Mouse (Mus musculus) retina, postnatal 1 day (tissue): ENCODE results near the gene Map3k1.

Experiments used
- DNase-seq: peaks from one replicate; pipeline ENCODE4 v3.0.0-alpha.2; 2012

Gene Map3k1

DNA sequence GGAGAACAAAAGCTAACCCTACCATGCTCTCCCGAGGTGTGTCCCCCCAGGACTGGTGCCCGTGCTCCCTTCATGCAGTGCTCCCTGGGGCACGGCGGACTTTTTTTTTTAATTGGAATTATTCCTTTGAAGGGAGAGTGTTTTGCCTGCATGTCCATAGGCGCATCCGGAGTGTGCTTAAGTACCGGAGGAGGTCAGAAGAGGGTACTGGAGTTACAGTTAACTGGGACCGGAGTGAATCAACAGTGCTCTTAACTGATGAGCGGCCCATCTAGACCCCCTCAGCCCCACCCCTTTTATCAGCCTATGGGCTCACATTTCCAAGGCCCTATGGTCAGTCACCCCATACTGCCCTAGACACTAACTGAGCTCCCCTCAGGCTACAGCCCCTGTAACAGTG, 19.9 kb downstream of the Map3k1 start:
- no peak for DNase-seq

DNA sequence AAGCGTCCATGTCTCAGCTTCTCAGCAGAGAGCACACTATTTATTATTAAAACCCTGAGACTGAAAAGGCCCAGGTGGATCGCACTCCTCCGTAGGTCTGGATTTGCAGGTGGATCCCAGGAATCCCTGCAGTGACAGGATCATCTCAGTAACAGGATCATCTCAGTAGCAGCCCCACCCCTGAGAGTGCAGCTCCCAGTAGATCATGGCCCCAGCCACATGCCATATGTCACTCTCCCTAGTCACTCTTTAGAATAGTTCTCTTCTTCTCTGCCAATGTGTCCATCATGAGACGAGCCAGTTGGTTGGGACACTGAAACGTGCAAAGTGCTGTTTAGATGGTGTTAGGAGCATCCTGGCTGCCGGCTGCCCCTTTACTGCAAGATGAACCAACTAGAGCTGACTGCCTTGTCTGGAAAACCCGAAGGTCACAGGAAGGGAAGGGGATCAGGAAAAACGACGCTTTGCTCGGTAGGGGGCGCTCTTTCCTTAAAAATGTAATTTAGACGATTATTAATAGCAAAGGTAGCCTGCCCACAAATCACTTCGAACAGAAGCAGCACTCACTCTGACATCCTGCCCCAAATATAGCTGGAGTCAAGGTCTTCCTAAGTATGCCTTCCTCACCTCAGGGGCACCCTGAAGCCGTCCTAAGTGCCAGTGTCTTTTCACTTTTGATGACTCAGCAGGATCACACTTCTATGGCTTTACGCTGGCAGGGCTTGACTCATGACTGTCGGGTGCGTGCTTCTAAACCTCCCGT, 20.8 kb downstream of the Map3k1 start:
- peak; percentile 88 for DNase-seq

DNA sequence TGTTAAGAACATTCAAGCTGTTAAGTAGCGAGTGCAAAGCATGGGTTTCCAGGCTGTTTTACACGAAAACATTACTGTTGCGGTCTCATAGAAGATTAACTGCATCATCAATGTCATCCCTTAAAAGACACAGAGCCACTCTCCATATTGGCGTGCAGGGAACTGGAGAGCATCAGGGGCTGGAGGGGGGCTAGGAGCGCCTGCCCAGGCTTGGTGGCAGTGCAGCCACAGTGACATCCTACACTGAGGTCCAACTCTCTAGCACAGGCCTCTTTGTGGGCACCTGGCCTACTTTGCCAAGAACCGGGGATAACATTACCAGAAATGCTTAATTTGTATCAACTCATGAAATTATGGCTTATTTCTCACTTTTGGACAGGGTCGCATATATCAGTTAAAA, 22.2 kb downstream of the Map3k1 start:
- DNase-seq = no peak

DNA sequence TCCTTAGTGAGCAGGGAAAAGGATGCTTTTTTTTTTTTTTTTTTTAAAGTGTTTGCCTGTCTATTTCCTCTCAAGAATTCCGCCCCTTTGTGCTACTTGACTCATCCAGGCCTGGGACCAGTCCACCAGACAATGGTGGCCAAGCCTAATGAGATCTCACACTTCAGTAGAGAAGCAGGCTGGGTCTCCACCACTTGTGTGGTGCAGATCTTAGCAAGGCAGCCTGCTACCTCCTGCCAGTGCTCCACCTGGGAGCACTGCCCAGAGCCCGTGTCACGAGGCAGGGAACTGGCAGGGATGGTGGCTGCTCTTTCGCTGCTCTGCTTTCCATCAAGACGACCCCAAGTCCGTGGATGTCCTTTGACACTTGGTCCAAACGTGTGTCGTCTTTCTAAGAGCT, 25.3 kb downstream of the Map3k1 start:
- DNase-seq = peak; percentile 67

DNA sequence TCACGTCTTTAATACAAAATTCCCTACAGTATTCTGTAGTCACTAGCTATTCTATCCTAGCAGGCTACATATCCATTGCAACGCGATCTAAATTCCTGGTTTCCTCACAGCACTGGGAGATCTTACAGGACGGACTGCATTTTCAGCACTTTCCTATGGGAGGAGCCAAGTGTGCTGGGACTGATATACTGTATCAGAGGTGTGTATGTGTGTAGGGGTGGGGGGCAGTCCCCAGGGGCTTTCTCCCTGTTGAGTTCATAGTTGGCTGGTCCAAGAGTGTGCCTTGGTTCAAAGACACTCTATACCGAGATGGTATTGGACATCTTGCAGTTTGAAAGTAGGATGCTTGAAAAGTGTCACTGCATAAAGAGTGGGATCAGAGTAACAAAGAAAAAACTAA, 29.3 kb downstream of the Map3k1 start:
- DNase-seq = no peak

DNA sequence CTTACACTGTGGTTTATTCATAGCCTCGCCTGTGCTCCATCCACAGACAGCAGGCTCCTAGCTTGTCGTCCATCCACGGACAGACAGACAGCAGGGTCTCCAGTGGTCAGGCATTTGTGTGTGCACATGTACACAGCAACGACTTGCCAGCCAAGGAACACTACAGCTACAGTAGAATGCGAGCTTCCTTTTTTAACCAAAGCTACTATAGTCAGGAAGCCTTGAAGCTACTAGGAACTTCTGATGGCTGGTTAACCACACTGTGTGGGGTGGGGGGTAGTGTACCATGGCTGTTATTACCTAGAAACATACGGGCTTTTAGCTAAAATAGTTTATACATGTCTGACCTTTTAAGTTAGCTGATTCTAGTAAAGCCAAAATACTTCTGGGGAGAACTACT, 30.2 kb downstream of the Map3k1 start:
- no peak for DNase-seq

DNA sequence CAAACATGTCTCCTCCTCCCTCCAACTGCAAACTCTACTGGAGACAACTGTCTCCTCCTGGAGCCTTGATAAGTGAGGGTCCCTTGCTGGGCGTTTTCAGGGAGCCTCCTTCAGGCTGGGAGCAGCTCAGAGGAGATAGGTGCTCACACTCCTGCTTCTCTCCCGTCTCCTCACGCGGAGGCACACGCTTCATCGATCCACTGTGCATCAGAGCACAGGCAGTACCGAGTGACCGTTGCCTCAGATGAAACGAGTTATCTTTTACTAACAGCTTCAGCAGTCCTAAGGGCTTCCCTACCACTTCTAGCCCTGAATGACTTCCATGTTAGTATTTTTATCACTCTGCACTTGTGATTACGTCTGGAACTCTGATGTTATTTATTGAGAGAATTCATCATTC, 30.9 kb downstream of the Map3k1 start:
- DNase-seq = no peak

DNA sequence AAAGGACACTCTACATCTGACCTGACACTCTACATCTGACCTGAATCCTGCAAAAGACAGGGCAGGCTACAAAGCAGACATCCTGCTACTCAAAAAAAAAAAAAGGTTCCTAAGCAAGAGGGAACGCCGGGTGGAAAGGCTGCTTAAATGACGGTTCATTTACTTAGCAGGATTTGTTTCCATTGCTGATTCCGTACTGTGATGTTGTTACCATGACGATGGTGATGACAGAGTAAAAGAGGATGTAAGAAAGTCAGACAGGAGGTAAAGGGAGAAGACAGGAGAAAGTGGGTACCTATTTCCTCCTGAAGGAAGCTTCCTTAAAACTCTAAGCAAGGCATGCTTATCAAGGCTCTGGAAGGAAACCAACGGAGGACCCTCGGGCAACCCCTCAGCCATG, 31.6 kb downstream of the Map3k1 start:
- no peak for DNase-seq

DNA sequence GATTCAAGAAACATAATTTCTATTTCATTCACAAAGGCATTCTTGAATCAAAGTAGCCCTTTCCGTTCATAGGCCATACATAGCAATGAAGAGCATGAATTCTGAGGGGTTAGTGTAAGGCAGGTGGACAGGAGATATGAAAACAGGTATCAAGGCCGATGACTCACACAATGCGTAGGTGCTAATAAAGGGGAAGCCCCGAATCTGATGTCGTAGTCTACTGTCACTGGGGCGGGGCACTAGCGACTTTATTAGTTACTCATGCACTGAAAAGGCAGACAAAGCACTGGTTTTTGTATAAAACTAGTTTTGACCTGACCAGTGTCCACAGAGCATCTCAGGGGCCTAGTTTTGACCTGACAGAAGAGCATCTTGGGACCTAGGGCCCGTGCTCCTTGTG, 36.7 kb downstream of the Map3k1 start:
- no peak for DNase-seq

DNA sequence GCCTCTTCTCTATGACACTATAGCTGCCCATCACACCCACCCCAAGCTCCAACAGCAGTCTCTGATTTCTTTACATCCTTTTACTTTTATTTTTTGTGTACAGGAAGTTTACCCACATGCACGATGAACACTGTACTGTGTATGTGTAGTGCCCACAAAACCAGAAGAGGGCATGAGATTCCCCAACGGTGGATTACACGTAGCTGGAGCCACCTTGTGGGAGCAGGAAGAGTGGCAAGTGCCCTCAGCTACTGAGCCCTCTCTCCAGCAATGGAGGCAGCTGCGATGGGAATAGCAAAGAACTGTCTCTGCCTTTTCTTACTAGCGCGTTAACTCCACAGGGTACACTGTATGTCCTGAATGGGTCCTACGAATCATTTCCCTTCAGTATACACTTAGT, 37.6 kb downstream of the Map3k1 start:
- peak; percentile 70 for DNase-seq

DNA sequence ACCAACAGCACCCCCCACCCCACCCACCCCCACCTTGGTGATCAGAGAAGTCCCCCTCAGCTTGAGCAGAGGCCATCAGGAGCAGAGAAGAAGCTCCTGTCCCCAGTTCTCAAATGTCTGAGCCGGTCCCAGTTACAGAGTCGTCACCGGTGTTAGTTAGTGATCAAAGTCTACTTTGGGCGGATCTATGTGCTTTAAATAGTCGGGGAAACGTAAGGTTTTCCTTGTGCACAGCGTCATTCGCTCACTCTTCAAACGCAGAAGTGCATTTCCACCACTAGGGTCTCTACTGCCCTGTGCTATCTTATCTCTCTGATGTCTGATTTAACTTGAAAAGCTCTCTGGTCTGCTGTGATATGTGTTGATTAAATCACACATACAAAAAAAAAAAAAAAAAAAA, 38.0 kb downstream of the Map3k1 start:
- DNase-seq = no peak

DNA sequence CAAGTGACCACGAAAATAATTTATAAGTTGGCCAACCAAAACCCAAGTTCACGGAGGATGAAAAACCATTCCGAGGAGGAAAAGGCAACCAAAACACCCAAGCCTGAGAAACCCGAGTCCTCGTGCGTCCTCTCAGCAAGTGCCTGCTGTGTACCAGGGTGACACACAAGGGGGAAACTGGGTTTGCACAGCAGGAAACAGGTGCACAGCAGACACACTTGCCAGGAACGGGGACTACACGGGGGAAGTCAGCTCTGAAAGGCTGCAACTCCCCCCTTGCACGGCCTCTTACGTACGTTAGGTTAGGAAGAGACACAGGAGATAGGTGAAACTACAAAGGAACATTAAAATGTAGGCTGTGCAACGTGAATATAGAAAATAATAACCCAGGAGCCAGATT, 46.3 kb downstream of the Map3k1 start:
- no peak for DNase-seq

DNA sequence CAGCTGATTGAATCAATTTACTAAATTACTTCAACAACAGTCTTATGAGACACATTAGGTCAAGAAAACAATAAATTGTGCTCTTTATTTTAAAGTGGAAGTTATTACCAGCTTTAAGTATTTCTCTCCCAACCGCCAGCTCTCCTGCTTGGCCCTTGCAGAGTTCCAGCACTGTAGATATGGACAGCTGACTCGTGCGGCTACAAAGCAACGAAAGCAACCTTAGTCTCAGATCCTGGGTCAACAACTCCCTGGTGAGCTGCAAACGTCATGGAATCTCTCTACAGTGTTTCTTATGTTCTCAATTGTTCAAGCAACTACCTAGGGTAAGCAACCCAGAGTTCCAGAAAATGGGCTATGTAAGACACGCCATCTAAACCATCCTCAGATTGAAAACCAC, 51.8 kb downstream of the Map3k1 start:
- DNase-seq = no peak

DNA sequence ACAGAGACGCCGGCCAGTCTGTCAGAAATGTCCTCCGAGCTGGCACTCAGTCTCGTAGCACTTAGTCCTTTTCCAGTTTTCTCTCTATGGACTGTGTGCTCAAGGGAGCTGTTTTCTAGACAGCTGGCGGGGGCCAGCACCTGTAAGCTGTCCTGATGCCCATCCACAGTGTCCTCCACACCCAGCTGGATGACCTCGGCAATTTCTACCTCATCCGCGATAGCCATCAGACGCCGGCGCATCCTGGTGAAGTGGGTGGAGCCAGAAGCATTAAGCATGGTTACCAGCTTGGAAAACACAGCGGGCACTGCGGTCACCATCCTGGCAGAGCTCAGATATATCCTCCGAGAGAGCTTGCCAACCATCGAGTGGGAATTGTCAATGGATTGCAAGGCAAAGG, 52.9 kb downstream of the Map3k1 start:
- DNase-seq = no peak

DNA sequence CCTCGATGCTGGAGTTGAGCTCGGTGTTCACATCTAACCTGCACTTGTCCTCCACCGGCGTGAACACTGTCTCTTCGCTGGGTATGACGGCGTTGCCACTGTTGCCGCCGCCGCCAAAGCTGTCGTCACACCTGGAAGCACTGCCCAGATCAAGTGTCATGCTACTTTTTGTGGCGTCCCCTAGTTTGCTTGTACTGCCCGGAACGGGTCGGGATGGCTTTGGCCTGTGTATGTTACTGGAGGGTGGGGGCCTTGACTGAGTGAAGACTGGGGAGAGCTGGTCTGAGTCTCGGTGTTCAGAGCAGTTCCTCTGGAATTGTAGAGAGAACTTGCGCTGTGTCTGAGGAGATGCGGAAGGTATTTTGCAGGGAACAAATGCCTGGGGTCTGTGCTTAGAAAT, 53.4 kb downstream of the Map3k1 start:
- DNase-seq = no peak

DNA sequence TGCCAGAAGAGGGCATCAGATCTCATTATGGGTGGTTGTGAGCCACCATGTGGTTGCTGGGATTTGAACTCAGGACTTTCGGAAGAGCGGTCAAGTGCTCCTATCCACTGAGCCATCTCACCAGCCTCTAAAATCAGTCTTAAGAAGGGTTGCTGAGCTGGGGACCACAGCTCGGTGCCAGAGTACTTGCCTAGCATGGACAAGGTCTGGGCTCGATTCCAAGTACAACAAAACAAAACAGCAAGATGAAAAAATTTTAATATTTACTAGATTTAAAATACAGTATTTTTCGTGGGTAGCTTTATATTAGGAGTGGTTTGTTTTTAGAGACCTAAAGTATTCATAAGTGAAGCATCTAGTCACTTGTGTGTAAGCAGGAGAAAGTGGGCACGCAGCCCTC, 55.5 kb downstream of the Map3k1 start:
- DNase-seq = no peak

DNA sequence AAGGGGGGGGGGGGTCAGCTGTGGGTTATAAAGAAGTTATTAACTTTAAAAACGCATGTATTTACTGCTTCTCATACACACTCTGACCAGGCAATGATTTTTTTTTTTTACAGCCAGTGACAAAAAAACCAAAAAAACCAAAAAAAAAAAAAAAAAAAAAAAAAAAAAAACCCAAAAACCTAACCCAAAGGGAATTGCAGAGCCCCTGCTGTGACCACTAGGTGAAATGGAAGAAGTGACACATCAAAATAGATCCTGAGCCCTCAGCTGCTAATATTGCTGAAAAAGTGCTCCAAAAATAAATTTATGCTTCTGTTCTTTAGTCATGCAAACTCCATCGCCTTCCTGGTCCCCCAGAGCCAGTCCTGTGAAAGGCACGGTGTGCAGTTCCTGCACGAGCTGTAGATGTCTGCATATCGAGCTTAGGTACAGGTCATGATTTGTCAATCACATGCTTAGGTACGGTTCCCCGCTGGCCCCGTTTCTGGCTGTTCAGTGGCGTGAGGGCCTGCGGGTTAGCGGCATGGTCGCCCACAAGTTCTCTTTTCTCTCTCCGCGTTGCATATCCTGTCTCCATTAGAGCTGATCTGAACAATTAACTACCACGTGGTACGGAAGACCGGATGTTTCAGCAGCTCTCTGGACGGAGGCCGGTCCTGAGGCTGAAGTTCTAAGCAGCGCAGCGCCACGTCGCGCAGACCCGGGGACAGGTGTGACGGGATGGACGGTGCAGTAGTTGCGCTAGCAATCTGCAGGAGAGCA, 60.3 kb downstream of the Map3k1 start:
- no peak for DNase-seq

DNA sequence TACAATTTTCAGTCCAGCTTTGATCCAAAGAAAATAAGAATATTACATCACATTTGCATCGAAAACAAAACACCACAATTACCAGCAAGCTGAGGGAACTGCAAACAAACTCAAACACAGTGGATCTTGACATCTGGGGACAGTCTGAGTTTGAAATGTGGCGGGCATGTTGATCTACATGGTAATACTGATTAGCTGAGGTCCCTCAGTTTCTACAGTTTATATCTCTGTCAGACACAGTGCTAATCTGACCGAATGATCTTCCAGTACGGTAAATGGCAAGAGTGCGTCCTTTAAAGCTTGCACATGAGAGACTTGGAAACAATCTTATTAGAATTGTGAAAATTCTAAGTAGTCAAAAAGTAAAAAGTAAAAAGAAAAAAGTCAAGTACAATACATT, 62.0 kb downstream of the Map3k1 start:
- DNase-seq = no peak

DNA sequence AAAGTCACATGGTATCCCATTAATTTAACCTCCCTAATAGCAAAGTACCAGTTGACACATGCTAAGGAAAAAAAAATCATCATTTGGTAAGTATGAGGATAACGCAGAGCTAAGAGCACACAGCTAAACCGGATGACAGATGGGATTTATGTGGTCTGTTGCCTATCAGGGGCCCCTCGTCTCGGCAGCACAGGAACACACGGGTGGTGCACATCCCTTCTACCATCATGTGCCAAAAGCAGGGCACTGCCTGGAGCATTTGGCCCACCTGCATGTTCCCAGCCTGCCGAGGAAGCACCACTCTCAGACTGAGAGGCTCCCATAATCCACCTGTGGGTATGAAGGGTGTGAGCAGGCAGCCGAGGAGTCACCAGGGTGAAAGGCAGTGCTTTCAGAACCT, 63.6 kb downstream of the Map3k1 start:
- peak; percentile 49 for DNase-seq

DNA sequence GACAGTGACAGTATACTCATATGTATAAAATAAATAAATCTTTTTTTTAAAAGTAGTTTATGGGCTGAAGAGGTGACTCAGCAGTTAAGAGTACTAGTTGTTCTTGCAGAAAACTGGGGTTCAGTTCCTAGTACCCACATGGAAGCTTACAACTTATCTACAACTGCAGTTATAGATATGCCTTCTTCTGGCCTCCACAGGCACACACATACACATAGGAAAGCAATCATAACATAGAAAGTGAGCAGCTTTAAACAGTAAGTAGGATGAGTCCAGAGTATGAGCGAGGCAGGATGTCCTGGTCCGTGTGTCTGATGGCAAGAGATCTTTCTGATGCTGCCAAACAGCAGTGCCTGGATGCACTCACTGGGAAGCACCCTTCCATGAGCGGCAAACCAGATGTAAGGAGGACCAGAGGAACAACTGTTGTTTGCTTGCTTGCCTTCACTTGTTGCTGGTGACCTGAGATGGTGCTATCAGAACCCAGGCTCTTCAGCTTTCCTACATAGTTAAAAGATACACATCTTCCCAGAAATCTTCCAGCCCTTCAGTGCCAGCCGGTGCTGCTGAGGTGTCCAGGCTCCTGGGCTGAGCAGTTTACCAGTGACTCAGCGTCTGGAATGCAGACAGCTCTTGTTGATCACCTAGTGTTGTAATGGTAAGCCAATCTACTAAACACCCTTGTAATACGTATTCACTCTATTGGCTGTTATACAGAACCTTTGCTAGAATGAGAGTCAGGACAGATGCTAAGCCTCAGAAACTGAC, 64.4 kb downstream of the Map3k1 start:
- no peak for DNase-seq

DNA sequence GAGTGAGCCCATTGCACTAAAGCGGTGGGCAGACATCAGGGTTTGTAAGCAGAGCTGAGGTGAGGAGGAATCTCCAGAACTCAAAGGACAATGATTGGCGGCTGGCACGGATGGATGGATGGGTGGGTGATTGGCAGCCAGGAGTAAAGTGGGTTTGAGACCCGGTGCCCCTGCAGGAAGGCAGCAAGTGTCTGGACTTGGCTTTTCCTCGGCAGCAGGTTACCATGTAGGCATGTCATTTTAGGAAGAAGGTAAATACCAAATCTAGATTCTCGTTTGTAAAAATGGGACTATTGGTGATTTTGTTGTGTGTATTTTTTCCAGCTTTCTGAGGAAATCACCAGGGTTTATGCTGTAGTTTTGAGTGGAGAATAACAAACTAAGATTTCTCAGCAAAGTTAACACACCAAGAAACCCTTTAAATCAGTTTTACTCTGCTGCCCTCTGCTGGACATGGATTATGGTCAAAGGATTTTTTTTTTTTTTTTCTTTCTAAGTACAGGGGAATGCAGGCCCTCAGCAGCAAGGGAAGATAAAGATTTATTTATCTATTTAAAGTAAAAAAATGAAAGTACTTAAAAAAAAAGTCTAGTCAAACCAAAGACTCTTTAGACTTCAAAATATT, 66.7 kb downstream of the Map3k1 start:
- DNase-seq = peak; percentile 81

DNA sequence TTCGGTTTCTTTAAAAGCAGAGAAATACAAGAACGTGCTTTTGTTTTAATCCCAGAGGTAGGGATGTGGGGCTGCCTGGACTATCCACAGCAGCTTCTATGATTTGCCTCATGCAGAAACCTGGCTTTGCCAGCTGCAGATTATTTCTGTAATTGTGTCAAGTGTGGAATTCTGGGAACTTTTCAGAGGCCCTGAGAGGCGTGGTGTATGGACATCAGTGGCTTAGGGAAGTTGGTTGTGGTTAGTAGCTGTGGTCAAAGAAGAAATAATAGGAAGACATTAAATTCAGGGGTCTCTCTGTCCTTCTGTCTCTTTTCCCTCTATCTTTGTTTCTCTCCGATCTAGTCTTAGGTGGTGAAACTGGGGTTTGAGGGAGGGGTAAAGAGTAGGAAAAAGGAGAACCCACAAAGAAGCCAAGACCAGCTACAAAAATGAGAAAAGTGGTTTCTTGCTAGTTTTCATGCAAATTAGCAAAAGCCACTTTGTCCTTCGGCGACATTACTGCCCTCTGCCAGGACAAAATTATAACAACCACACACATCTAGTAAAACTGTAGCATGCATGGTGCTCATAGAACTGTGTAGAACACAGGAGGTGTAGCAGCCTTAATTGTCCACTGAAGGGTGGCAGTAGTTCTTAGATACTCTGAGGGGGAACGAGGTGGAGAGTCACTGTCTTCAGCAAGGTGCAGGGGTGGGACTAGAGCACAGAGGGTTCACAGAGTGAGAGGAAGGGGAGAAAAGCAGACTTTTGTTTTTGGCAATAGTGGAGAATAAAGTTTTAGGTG, 67.4 kb downstream of the Map3k1 start:
- no peak for DNase-seq

DNA sequence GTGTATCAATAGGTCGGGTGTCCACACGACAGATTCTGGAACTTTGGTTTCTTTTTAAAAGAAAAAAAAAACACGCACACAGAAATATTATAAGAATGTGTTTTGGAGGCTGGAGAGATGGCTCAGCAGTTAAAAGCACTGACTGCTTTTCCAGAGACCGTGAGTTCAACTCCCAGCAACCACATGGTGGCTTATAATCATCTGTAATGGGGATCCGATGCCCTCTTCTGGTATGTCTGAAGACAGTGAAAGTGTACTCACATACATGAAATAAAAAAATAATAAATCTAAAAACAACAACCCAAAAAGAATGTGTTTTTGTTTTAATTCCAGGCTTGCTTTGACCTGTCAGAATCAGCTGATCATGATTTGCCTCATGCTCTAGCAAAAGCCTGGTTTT, 81.9 kb downstream of the Map3k1 start:
- DNase-seq = no peak
